Mouse (Mus musculus): ENCODE data around the gene Cadps. TPM values are rescaled to one million over a fixed set of nuclear protein-coding genes. Genes with fewer than 3 reads are reported as not detected.

The Cadps gene
- polyA plus RNA-seq, 1 experiment from 2014 or later: 2.8 TPM

- no peaks in the 10 kb centered on the region for H3K27me3 ChIP-seq (ENCODE audit: poor library complexity, severe bottlenecking)
- WGBS: 88% methylated on average over 3 of the region's 3 CpGs
- no peaks in the 10 kb centered on the region for H3K4me1 ChIP-seq
- no peaks in the 10 kb centered on the region for H3K9me3 ChIP-seq
- no peaks in the 10 kb centered on the region for H3K36me3 ChIP-seq (replicated peaks)
- DNase-seq (ENCODE audit: extremely low spot score, low spot score): no peak
- no peak overlapping the region for H3K27ac ChIP-seq
- H3K4me3 ChIP-seq: no peak overlapping the region
Observed at GRCm38 (mm10) chr14:12812072-12812471, 10.8 kb downstream of the Cadps start.

- 75% methylated on average over 1 of the region's 1 CpGs for WGBS
- H3K27ac ChIP-seq: no peak overlapping the region
- no peaks in the 10 kb centered on the region for H3K27me3 ChIP-seq (ENCODE audit: poor library complexity, severe bottlenecking)
- no peaks in the 10 kb centered on the region for H3K9me3 ChIP-seq
- H3K36me3 ChIP-seq (replicated peaks): no peaks in the 10 kb centered on the region
- no peaks in the 10 kb centered on the region for H3K4me1 ChIP-seq
- DNase-seq (ENCODE audit: extremely low spot score, low spot score): no peak
- H3K4me3 ChIP-seq: no peak overlapping the region
Observed at GRCm38 (mm10) chr14:12802995-12803394, 19.9 kb downstream of the Cadps start.

- 93% methylated on average over 2 of the region's 2 CpGs for WGBS
- H3K27ac ChIP-seq: no peak overlapping the region
- no peak for DNase-seq (ENCODE audit: extremely low spot score, low spot score)
- no peaks in the 10 kb centered on the region for H3K27me3 ChIP-seq (ENCODE audit: poor library complexity, severe bottlenecking)
- no peaks in the 10 kb centered on the region for H3K36me3 ChIP-seq (replicated peaks)
- no peaks in the 10 kb centered on the region for H3K9me3 ChIP-seq
- no peak overlapping the region for H3K4me3 ChIP-seq
- H3K4me1 ChIP-seq: no peaks in the 10 kb centered on the region
Observed at GRCm38 (mm10) chr14:12801100-12801499, 21.8 kb downstream of the Cadps start.

GRCm38 (mm10) chr14:12798926-12799325 lies 24.0 kb downstream of the Cadps start:
- Histone ChIP-seq H3K36me3 (replicated peaks) (no peaks in the 10 kb centered on the region), H3K27me3 (ENCODE audit: poor library complexity, severe bottlenecking) (no peaks in the 10 kb centered on the region), H3K27ac (no peak overlapping the region), H3K9me3 (no peaks in the 10 kb centered on the region), H3K4me1 (no peaks in the 10 kb centered on the region), H3K4me3 (no peak overlapping the region)
- DNase-seq (ENCODE audit: extremely low spot score, low spot score): no peak

GRCm38 (mm10) chr14:12784296-12784695 lies 38.6 kb downstream of the Cadps start:
- Histone ChIP-seq H3K9me3 (no peaks in the 10 kb centered on the region), H3K36me3 (replicated peaks) (no peaks in the 10 kb centered on the region), H3K4me1 (no peaks in the 10 kb centered on the region), H3K27ac (no peak overlapping the region), H3K27me3 (ENCODE audit: poor library complexity, severe bottlenecking) (no peaks in the 10 kb centered on the region), H3K4me3 (no peak overlapping the region)
- no peak for DNase-seq (ENCODE audit: extremely low spot score, low spot score)
- 77% methylated on average over 1 of the region's 1 CpGs for WGBS

GRCm38 (mm10) chr14:12780016-12780415 lies 42.9 kb downstream of the Cadps start:
- no peak overlapping the region for H3K4me3 ChIP-seq
- no peaks in the 10 kb centered on the region for H3K4me1 ChIP-seq
- no peak overlapping the region for H3K27ac ChIP-seq
- no peaks in the 10 kb centered on the region for H3K9me3 ChIP-seq
- 94% methylated on average over 1 of the region's 1 CpGs for WGBS
- H3K36me3 ChIP-seq (replicated peaks): no peaks in the 10 kb centered on the region
- no peak for DNase-seq (ENCODE audit: extremely low spot score, low spot score)
- H3K27me3 ChIP-seq (ENCODE audit: poor library complexity, severe bottlenecking): no peaks in the 10 kb centered on the region

- WGBS: 74% methylated on average over 4 of the region's 4 CpGs
- no peak for DNase-seq (ENCODE audit: extremely low spot score, low spot score)
- Histone ChIP-seq H3K27ac (no peak overlapping the region), H3K4me3 (no peak overlapping the region), H3K27me3 (ENCODE audit: poor library complexity, severe bottlenecking) (no peaks in the 10 kb centered on the region), H3K36me3 (replicated peaks) (no peaks in the 10 kb centered on the region), H3K4me1 (no peaks in the 10 kb centered on the region), H3K9me3 (no peaks in the 10 kb centered on the region)
Observed at GRCm38 (mm10) chr14:12777990-12778389, 44.9 kb downstream of the Cadps start.

GRCm38 (mm10) chr14:12768870-12769269 lies 54.0 kb downstream of the Cadps start:
- Histone ChIP-seq H3K27me3 (ENCODE audit: poor library complexity, severe bottlenecking) (no peaks in the 10 kb centered on the region), H3K9me3 (peaks cover 1% of the 10 kb centered on the region; the same call in 1 of the 2 replicates), H3K4me1 (no peaks in the 10 kb centered on the region), H3K4me3 (no peak overlapping the region), H3K36me3 (replicated peaks) (no peaks in the 10 kb centered on the region), H3K27ac (no peak overlapping the region)
- 91% methylated on average over 1 of the region's 1 CpGs for WGBS
- DNase-seq (ENCODE audit: extremely low spot score, low spot score): no peak

GRCm38 (mm10) chr14:12753237-12753636 lies 69.6 kb downstream of the Cadps start:
- DNase-seq (ENCODE audit: extremely low spot score, low spot score): no peak
- no peaks in the 10 kb centered on the region for H3K27me3 ChIP-seq (ENCODE audit: poor library complexity, severe bottlenecking)
- no peaks in the 10 kb centered on the region for H3K4me1 ChIP-seq
- no peak overlapping the region for H3K27ac ChIP-seq
- H3K36me3 ChIP-seq (replicated peaks): no peaks in the 10 kb centered on the region
- H3K9me3 ChIP-seq: no peaks in the 10 kb centered on the region
- H3K4me3 ChIP-seq: no peak overlapping the region
- WGBS: 92% methylated on average over 4 of the region's 4 CpGs

- Histone ChIP-seq H3K9me3 (no peaks in the 10 kb centered on the region), H3K36me3 (replicated peaks) (no peaks in the 10 kb centered on the region), H3K4me1 (no peaks in the 10 kb centered on the region), H3K27ac (no peak overlapping the region), H3K27me3 (ENCODE audit: poor library complexity, severe bottlenecking) (no peaks in the 10 kb centered on the region), H3K4me3 (no peak overlapping the region)
- DNase-seq (ENCODE audit: extremely low spot score, low spot score): no peak
- WGBS: 76% methylated on average over 1 of the region's 1 CpGs
Observed at GRCm38 (mm10) chr14:12751821-12752220, 71.1 kb downstream of the Cadps start.

- Histone ChIP-seq H3K27me3 (ENCODE audit: poor library complexity, severe bottlenecking) (no peaks in the 10 kb centered on the region), H3K9me3 (no peaks in the 10 kb centered on the region)
- 73% methylated on average over 2 of the region's 2 CpGs for WGBS
Observed at GRCm38 (mm10) chr14:12730979-12731378, 91.9 kb downstream of the Cadps start.

GRCm38 (mm10) chr14:12722452-12723194 lies 100.3 kb downstream of the Cadps start:
- Histone ChIP-seq H3K27ac (no peak overlapping the region), H3K9me3 (no peaks in the 10 kb centered on the region), H3K4me3 (no peak overlapping the region), H3K4me1 (peaks cover 6% of the 10 kb centered on the region), H3K36me3 (replicated peaks) (no peaks in the 10 kb centered on the region), H3K27me3 (ENCODE audit: poor library complexity, severe bottlenecking) (no peaks in the 10 kb centered on the region)
- no peak for DNase-seq (ENCODE audit: extremely low spot score, low spot score)
- WGBS: 82% methylated on average over 1 of the region's 1 CpGs

More at GRCm38 (mm10) chr14:12730979-12731378, 91.9 kb downstream of the Cadps start:
- Histone ChIP-seq H3K4me3 (no peak overlapping the region), H3K4me1 (no peaks in the 10 kb centered on the region), H3K36me3 (replicated peaks) (no peaks in the 10 kb centered on the region), H3K27ac (no peak overlapping the region)
- no peak for DNase-seq (ENCODE audit: extremely low spot score, low spot score)

- Histone ChIP-seq H3K36me3 (replicated peaks) (no peaks in the 10 kb centered on the region), H3K27me3 (ENCODE audit: poor library complexity, severe bottlenecking) (no peaks in the 10 kb centered on the region), H3K27ac (no peak overlapping the region), H3K4me3 (no peak overlapping the region), H3K4me1 (no peaks in the 10 kb centered on the region), H3K9me3 (no peaks in the 10 kb centered on the region)
- 61% methylated on average over 3 of the region's 3 CpGs for WGBS
- DNase-seq (ENCODE audit: extremely low spot score, low spot score): no peak
Observed at GRCm38 (mm10) chr14:12718766-12719165, 104.1 kb downstream of the Cadps start.
